Mouse (Mus musculus) left cerebral cortex, postnatal 25 days (tissue): ENCODE measurements around the gene Trp53i13. TPM values are rescaled to one million over a fixed set of nuclear protein-coding genes. Genes with fewer than 3 reads are reported as not detected.

ENCODE experiments used
- DNase-seq, 2 experiments: peaks; one replicate each; pipeline ENCODE4 v3.0.0; 2022; ENCODE audit warnings: low spot score in 2 of 2, mixed read lengths in 1 of 2
- intact Hi-C: fragments of 180-260 bp; cut with DNase I; formaldehyde crosslinking; loops from one replicate; pipeline ENCODE4 v1.15.1; 2025
- total RNA-seq, 2 experiments: library from RNA; stranded (reverse); gene quantifications; 2 replicates each; pipeline ENCODE4 v1.2.3; 2021

The Trp53i13 gene
- total RNA-seq, 2 experiments from 2014 or later, result 3.3 to 4.4 TPM

DNA sequence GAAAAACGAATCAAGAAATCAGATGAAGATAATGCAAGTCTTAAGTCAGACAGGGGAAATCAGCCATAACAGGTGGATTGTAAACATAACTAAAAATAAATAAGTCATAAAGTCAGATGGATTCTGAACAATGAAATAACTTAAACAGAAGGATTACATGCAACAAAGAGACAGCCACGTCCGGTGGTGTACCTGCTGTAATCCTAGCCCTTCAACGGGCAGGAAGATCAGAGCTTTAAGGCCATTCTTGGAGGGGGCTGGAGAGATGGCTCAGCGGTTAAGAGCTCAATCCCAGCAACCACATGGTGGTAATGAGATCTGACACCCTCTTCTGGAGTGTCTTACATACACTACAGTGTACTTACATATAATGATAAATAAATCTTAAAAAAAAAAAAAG lies 4.4 kb downstream of the Trp53i13 start:
- intact Hi-C loops, result no loop called here
- no peak for DNase-seq

DNA sequence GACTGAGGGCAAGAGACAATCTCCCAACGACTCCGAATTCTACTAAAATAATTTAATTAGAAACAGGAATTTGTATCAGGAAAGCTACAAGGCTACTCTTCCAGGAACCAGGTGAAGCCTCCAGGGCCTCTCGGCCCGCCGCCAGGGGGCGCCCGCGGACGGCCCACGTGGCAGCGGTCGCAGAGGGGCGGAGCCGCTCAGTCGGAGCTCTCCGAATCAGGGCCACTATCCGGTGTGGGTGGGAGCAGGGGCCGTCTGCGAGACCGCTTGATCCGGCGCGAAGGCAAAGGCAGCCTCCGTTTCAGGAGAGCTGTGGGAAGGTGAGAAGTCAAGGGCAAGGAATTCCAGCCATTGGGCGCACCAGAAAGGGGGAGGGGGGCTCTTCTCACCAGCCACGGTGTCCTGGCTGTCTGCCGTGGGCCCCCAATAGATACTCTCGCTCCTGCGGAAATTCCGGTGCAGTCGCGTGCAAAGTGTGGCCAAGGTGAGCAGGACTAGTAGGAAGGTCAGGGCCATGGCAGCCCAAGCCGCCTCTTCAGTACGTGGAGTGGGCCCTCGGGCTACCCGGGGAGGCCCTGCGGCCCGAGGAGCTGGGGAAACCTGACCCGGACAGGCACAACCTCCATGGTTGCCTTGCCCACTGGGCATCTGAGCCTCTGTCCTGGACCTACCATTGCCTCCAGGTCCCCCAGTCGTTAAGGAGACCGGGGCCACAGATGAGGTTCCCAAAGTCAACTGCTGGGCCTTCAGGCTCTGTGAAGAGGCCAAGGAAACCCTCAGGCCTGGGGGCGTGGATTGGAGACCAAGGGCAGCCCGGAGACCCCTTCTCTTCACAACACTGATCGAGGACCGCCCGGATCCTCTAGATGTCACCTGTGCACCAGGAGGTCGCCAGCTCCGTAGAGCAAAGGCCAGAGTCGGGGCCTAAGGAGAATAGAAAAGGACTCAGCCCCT lies 7.4 kb downstream of the Trp53i13 start:
- intact Hi-C loops, result loop anchor here (5.0 kb wide), 1 partner anchor 119 kb away; no protein-coding TSS in a partner anchor
- DNase-seq, result peak; percentile 86 to 87

DNA sequence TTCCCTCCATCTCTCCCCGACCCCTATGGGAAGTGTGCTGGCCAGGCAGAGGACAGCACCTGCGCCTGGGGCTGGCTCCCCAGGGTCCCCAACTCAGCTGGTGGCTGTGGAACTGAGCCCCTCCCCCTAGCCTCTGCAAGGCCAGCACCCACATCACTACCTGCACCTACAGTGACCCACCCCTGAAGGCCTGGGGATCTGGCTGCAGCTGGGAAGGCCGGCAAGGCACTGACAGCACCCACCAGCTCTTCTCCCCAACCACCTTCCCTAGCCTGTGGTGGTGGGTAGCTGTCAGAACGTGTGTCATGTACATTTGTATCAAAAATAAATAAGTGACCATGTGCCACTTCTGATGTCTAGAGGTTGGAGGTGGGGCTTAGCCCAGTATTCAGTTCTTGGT lies 8.4 kb downstream of the Trp53i13 start:
- DNase-seq, result no peak
- intact Hi-C loops, result loop anchor here (5.0 kb wide), 1 partner anchor 120 kb away; no protein-coding TSS in a partner anchor

DNA sequence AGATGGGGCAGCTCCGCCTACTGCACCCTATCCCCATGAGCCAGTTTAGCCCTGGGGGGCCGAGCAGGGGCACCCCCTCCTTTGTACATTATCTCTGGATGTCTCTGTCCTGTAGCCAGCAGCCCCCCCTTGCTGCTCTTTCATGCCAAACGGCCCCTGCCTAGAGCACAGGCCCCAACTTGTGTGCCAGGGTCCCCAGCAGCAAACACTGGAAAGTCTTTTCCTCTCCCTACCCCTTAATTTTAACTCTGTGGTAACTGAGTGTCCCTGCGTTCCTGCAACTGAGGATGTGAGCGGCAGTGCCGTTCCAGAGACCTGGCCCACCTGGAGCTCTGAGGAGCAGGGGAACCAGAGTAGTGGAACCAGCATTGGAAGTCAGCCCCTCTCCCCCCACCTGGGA lies 8.8 kb downstream of the Trp53i13 start:
- intact Hi-C loops, result loop anchor here (5.0 kb wide), 1 partner anchor 120 kb away; no protein-coding TSS in a partner anchor
- no peak for DNase-seq

- DNase-seq, result no peak
- intact Hi-C loops, result loop anchor here (5.0 kb wide), 1 partner anchor 121 kb away; no protein-coding TSS in a partner anchor
These were observed 9.5 kb downstream of the Trp53i13 start for GRCm38 (mm10) chr11:77506273-77506672.

DNA sequence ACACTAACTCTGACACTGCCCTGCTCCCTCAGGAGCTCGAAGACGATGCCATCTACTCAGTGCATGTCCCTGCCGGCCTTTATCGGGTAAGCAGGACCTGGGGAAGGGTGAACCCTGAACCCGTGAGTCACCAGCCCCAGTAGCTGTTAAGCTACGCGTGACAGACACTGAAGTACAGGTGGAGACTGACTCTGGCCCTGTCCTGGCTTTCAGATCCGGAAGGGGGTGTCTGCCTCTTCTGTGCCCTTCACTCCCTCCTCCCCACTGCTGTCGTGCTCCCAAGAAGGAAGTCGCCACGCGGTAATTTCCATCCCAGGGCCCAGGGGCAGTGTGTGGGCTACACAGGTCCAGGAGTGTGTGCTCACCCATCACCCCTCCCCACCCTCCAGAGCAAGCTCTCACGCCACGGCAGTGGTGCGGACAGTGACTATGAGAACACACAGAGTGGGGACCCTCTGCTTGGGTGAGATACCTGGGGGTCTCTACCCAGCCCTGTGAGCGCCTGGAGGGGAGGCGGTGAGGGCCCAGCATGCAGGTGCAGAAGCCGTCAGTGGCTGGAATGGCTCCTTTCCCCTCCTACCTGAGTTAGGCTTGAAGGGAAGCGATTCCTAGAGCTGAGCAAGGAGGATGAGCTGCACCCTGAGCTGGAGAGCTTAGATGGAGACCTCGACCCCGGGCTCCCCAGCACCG lies 10.3 kb downstream of the Trp53i13 start:
- intact Hi-C loops, result loop anchor here (5.0 kb wide), 1 partner anchor 122 kb away; no protein-coding TSS in a partner anchor
- no peak for DNase-seq

GRCm38 (mm10) chr11:77504377-77504776 lies 11.4 kb downstream of the Trp53i13 start:
- DNase-seq, result no peak
- intact Hi-C loops, result loop anchor here (5.0 kb wide), 1 partner anchor 37 kb away; no protein-coding TSS in a partner anchor

DNA sequence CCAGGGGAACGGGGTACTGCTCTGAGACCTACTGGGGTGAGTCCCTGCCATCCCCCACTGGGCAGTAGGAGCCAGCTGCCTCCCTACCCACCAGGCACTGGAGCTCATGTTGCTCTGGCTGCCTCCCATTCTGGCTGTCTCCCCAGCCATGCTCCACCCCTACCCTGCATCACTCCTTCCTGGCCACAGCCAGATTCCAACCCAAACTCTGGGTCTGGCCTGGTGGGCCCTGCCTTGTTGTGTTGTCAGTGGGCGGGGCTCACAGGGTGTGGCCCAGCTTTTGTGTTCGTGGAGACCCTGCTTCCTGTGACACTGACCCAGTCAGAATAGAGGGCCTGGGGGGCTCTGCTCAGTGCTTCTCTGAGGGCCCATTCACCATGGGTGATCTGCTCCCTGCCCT lies 12.3 kb downstream of the Trp53i13 start:
- intact Hi-C loops, result loop anchor here (5.0 kb wide), 1 partner anchor 36 kb away; no protein-coding TSS in a partner anchor
- DNase-seq, result no peak

- intact Hi-C loops, result loop anchor here (5.0 kb wide), 1 partner anchor 35 kb away; no protein-coding TSS in a partner anchor
These were observed 13.3 kb downstream of the Trp53i13 start for GRCm38 (mm10) chr11:77502481-77502880.

GRCm38 (mm10) chr11:77501971-77502370 lies 13.8 kb downstream of the Trp53i13 start:
- DNase-seq, result no peak
- intact Hi-C loops, result loop anchor here (5.0 kb wide), 1 partner anchor 35 kb away; no protein-coding TSS in a partner anchor

More at GRCm38 (mm10) chr11:77502481-77502880, 13.3 kb downstream of the Trp53i13 start:
- no peak for DNase-seq

GRCm38 (mm10) chr11:77501392-77501791 lies 14.4 kb downstream of the Trp53i13 start:
- intact Hi-C loops, result loop anchor here (5.0 kb wide), 1 partner anchor 34 kb away; no protein-coding TSS in a partner anchor
- DNase-seq, result peak; percentile 84 to 86

DNA sequence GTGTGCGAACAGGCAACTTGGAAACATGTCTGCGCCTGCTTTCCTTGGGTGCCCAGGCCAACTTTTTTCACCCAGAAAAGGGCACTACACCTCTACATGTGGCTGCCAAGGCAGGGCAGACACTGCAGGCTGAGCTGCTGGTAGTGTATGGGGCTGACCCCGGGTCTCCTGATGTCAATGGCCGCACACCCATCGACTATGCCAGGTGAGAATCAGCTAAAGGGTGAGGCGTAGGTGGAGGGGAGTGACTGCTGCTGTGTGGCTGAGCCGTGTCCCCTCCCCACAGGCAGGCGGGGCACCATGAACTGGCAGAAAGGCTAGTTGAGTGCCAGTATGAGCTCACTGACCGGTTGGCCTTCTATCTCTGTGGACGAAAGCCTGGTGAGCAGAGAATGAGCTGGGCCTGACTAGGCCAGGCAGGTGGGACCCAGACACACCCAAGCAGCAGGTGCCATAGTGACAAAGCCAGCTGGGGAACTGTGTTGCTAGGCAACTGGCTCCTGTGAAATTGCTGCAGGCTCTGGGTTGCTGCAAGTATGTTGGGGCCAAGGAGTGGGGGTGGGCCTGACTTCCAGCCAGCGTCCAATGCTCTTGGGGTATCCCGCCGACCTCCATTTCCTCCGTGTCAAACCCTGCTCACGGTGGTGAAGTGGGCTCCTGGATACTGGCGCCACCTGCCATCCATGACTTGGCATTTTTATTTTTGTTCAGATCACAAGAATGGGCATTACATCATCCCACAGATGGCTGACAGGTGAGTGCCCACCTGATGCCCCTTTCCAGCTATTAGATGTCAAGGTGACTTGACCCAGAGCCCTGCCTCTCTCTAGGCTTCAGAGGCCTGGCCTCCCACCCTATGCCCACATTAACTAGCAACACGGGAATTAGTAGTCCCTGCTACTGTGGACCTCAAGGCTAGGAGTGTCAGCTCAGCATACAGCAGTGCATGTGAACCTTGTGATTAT lies 15.1 kb downstream of the Trp53i13 start:
- intact Hi-C loops, result loop anchor here (5.0 kb wide), 1 partner anchor 33 kb away; no protein-coding TSS in a partner anchor
- DNase-seq, result peak; percentile 66 to 76

GRCm38 (mm10) chr11:77499354-77499753 lies 16.4 kb downstream of the Trp53i13 start:
- intact Hi-C loops, result no loop called here

DNA sequence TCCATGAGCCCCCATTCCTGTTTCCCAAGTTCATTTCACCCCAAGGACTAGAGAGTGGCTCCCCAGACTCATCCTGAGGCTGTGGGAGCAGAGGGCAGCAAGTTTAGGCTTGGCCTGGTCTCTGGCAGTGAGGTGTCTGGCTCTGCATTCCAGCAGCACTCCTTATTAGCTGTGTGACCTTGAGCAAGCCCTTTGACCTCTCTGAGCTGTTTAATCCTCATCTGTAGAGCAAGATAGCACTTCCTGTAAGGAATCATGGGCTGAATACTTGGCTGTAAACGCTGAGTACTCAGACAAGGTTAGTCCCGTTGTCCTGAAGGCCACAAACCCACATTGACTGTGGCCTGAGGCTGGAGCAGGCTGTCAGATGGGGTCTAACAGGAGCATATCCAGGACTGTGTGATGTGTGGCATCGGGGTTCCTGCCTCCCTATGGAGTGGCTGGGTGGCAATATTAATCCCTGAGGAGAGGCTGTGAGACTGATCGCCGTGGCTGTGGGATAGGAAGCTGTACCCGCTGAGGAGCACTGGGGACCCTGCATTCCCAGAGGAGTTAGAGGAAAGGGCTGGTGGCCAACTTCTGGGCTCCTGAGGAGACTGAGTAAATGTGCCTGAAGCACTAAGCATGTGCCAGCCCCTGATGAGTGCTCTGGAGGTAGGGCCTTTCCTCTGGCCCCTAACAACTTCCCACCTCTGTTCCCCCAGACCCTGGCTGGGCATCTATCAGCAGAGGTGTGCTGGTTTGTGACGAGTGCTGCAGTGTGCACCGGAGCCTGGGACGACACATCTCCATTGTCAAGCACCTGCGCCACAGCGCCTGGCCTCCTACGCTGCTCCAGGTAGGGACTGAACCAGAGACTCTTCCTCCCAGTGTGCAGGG lies 17.3 kb downstream of the Trp53i13 start:
- no peak for DNase-seq
- intact Hi-C loops, result no loop called here

More at GRCm38 (mm10) chr11:77499354-77499753, 16.4 kb downstream of the Trp53i13 start:
- peak in 1 of 2 experiments; percentile 51 for DNase-seq

- DNase-seq, result no peak
- intact Hi-C loops, result no loop called here
These were observed 17.9 kb downstream of the Trp53i13 start for GRCm38 (mm10) chr11:77497851-77498250.

- peak in 1 of 2 experiments; percentile 45 for DNase-seq
- intact Hi-C loops, result no loop called here
These were observed 18.4 kb downstream of the Trp53i13 start for GRCm38 (mm10) chr11:77497341-77497756.

DNA sequence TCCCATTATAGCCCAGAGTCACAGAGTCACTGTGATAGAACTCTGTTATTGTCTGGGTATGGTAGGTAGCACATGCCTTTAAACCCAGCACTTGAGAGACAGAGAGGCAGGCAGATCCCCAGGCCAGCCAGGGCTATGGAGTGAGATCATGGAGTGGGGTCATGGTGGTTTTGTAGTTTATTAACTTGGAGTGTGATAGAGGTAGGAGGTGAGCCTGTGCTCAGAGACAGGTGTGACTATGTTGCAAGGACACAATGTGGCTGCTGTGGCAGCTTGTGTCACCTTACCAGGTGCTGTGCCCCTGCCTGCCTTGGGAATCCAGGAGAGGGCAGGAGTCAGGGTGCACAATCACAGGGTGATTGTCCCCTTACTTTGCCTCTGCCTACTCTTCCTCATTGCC lies 20.3 kb downstream of the Trp53i13 start:
- DNase-seq, result no peak
- intact Hi-C loops, result no loop called here

DNA sequence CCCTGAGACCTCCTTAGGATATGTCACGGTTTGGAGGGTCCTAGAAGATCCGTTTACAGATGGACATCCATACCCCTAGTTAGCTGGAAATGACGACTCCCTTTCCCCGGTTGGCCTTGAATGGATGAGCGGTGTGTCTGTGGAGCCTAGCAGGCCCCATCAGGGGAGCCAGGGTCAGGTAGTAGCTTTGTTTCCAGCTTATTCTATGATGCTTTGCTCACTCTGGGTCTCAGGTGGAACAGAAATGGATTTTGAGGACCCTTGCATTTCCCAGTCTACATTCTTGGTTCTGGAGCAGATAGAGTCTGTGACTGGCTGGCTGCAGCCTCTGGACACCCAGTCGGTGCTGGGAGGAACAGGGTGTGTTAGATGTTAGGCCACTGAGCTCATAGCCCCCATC lies 21.0 kb downstream of the Trp53i13 start:
- no peak for DNase-seq
- intact Hi-C loops, result loop anchor here (5.0 kb wide), 1 partner anchor 113 kb away; the partner anchor contains the start of gene Taok1
